Mouse (Mus musculus) heart, postnatal 0 days (tissue): ENCODE measurements around the gene Hist1h1d.

Experiments used
- CTCF ChIP-seq: IDR thresholded peaks from 2 replicates; pipeline ENCODE4 v1.5.1; 2016; ENCODE audit warnings: antibody characterized with exemption, control low read depth, low read depth
- EP300 ChIP-seq: IDR thresholded peaks from 2 replicates; pipeline ENCODE4 v1.6.1; 2016; ENCODE audit warnings: antibody characterized with exemption, low read depth

DNA sequence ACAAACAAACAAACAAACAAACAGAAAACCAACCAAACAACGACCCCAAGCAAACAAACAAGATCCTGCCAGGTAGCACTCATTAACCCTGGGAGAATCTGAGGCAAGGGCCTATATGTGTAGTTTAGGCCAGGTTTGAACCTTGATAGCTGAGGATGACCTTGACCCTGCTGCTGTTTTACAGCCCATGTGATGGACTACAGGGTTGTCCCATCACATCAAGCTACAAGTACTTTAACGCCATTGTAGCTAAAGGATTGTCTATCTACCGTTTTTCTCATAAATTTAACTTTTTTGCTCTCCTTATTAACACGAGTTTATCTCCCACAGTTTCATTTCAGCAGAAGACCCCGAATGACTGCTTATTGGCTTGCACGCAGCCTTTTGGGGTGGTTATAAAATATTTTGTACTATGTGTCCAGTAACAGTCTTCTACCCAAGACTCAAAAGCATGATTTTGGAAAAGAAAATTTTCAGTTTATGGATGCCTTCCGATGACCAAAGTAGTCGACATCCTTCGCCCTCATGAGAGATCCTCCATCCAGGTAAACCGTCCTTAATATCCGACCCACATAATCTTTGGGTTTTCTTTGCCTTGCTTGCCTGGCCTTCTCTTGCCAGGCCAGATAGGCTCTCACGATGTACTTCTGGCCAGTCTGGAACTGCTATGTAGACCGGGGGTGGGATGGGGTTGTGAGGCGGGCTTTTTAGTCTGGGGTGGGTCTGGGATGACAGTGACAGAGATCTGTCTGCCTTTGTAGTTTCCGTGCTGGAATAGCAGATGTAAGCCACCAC lies 37.0 kb upstream of the Hist1h1d start:
- TF ChIP-seq CTCF (no peak), EP300 (no peak)
